In genomic region chr7:4996003-4996895, GRCm38 (mm10) we compare ENCODE assay signal across 1 mouse cellular context.
A peak's percentile ranks its signal among the peaks of the same experiment; 100 is the strongest.
TF ChIP-seq lines count a peak whose summit lies in the region.

Gene Zfp579 (minus strand): TSS chr7:4996158.

TF ChIP-seq in CH12.LX, 34 proteins besides CTCF, POLR2A, EP300 and RAD21 (continued from another document):
- peak; percentile 62; the same call in 1 of the 2 replicates for TF ChIP-seq IRF4 (IDR thresholded peaks at IDR 0.05; ENCODE audit: low read depth, low read length)
- TF ChIP-seq ZNF384 (IDR thresholded peaks at IDR 0.05; ENCODE audit: low read depth, low read length): no peak
- TF ChIP-seq MAFK (IDR thresholded peaks at IDR 0.05; ENCODE audit: insufficient replicate concordance, low read length): no peak
- no peak for TF ChIP-seq JUN (IDR thresholded peaks at IDR 0.05; ENCODE audit: insufficient read depth, low read depth, low read length)
- no peak for TF ChIP-seq MEF2A (IDR thresholded peaks at IDR 0.05; ENCODE audit: borderline replicate concordance, low read depth, low read length)
- TF ChIP-seq MYC (IDR thresholded peaks at IDR 0.05; ENCODE audit: low read depth, low read length): no peak
- peak; percentile 79 for TF ChIP-seq CHD2 (IDR thresholded peaks at IDR 0.05; ENCODE audit: low read length)
- TF ChIP-seq MAX (IDR thresholded peaks at IDR 0.05; ENCODE audit: low read length): no peak
- TF ChIP-seq NRF1 (IDR thresholded peaks at IDR 0.05; ENCODE audit: low read depth, low read length): 0 out of 2 replicates have a peak, but pooled peaks have one; percentile 8
- TF ChIP-seq ETS1 (conservative IDR thresholded peaks at IDR 0.05; ENCODE audit: low read depth, low read length): no peak
- no peak for TF ChIP-seq ZMIZ1 (IDR thresholded peaks at IDR 0.05; ENCODE audit: low read depth, low read length)
- TF ChIP-seq RCOR1 (conservative IDR thresholded peaks at IDR 0.05; ENCODE audit: low read depth, low read length): no peak
TF ChIP-seq in CH12.LX: peak in this region for 10.
